Mouse (Mus musculus) left cerebral cortex, adult 18-20 months (tissue): ENCODE data around the gene Gcdh. TPM values are rescaled to one million over a fixed set of nuclear protein-coding genes. Genes with fewer than 3 reads are reported as not detected.

Experiments
- DNase-seq, 2 experiments: peaks; one replicate each; pipeline ENCODE4 v3.0.0; 2021 to 2022; ENCODE audit warnings: low spot score in 2 of 2, mixed read lengths in 1 of 2
- long read RNA-seq, 2 experiments: library from polyadenylated mRNA; stranded (forward); transcript quantifications; one replicate each; pipeline ENCODE4 v2.0.0; 2021
- total RNA-seq, 2 experiments: library from RNA; stranded (reverse); gene quantifications; 2 replicates each; pipeline ENCODE4 v1.2.3; 2021

The Gcdh gene
- 10 to 100 TPM; 34.8 to 39.1 TPM for total RNA-seq
- long read RNA-seq, experiment 1, transcript Gcdh-202 (12 exons, 2,114 nt), result minor isoform, 14 of 54 reads
- long read RNA-seq, experiment 1, transcript Gcdh-201 (11 exons, 2,167 nt), result major isoform, 17 of 54 reads
- long read RNA-seq, experiment 1, partial matches to known transcripts, result 7 of 54 reads
- long read RNA-seq, experiment 1, other reads (novel, unspliced or antisense), result 16 of 54 reads
- long read RNA-seq, experiment 2, transcript Gcdh-201 (11 exons, 2,167 nt), result minor isoform, 10 of 33 reads
- long read RNA-seq, experiment 2, transcript Gcdh-202 (12 exons, 2,114 nt), result major isoform, 13 of 33 reads
- long read RNA-seq, experiment 2, partial matches to known transcripts, result 3 of 33 reads
- long read RNA-seq, experiment 2, other reads (novel, unspliced or antisense), result 7 of 33 reads

GRCm38 (mm10) chr8:84893709-84894134 is at the start of gene Gcdh:
Gene Gcdh, minus strand, starts transcription at chr8:84893921.
- DNase-seq, result peak; percentile 89 to 92

GRCm38 (mm10) chr8:84937620-84938485 is 44.1 kb upstream of the Gcdh start:
- DNase-seq, result no peak

DNA sequence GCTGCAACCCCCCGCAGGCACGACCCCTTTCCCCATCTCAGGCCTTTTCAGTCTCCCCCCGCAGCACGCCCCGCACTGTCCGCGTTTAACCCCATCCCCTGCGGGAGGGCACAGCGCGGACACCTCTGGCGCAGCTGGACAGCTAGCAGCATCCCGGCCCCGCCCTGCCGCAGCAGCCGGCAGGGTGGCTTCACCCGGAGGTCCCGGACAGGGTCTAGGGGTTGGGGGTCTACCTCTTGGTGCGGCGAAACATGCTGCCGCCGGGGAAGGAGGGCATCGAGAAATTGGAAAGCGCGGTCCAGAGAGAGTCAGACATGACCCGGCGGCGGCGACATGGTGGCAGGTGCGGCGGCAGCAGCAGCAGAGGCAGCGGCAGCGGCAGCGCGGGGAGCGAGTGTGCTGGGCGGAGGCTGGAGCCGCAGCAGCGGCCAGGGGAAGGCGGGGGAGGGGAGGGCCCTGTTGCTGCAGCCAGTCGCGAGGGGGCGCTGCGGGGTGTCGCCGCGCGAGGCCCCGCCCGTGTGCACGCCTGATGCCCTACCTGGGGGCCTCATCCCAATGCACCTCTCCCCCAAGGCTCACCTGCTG is 43.3 kb upstream of the Gcdh start, which contains the start of gene Mast1:
Mast1 (minus strand) TSS at position 398 of the 585 bp plus-strand sequence.
- peak; percentile 81 to 83 for DNase-seq

GRCm38 (mm10) chr8:84936041-84936961 is 42.6 kb upstream of the Gcdh start:
- DNase-seq, result no peak

GRCm38 (mm10) chr8:84935489-84935888 is 41.8 kb upstream of the Gcdh start:
- DNase-seq, result no peak

DNA sequence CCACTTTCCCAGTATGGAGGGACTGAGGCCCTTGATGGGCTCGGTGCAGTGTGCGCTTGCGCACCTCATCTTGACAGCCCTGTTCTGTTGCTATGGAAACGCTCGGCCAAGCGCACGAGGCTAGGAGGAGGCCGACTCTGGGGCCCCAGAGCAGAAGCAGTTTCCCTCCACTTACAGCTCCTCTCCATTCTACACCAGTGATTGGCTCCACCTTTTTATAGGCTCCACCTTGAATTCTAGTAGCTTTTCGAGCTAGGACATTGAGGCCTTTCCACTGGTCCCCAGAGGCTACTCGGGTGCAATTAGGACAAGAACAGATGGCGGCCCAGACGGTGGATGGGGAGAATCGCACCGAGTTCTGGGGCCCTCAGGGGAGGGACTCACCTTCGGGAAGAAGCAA is 41.1 kb upstream of the Gcdh start:
- peak; percentile 48 to 50 for DNase-seq

GRCm38 (mm10) chr8:84933767-84934559 is 40.2 kb upstream of the Gcdh start:
- DNase-seq, result peak in 1 of 2 experiments; percentile 40

DNA sequence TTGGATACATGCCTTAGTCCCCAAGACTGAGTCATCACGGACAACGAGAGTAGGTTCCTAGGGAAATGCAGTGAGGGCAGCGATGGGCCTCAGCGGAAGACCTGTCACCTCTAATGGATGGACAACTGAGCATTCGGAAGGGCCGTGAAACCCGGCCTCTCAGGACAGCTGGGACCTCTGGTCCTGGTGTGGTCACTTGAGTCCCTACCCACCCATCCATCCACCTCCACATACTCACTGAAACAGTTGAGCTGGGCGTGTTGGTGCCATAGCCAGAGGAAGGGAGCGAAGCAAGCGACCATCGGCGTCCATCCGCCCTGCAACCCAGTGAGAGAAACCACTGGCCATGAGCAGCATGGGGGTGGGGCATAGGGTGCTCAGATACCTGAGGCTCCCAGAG is 36.9 kb upstream of the Gcdh start:
- no peak for DNase-seq

GRCm38 (mm10) chr8:84928456-84929306 is 35.0 kb upstream of the Gcdh start:
- DNase-seq, result peak; percentile 75 to 79

GRCm38 (mm10) chr8:84927513-84927912 is 33.8 kb upstream of the Gcdh start:
- no peak for DNase-seq

DNA sequence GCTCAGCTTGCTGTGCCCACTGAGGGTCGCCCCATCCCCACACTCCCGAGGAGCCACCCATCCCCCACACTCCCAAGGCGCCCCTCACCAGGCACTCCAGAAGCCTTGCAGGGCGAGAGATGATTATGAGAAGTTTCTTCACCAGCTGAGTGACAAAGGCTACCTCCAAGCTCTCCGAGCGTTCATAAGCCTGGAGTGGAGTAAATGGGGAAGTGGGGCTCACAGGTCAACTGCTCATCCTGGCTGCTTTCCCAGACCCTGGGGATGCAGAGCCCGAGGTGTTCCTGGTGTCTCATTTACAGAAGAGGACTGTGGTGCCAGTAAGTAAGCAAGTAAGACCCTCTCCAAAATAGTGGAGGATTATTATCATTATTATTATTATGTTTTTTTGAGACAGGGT is 31.8 kb upstream of the Gcdh start:
- DNase-seq, result no peak

DNA sequence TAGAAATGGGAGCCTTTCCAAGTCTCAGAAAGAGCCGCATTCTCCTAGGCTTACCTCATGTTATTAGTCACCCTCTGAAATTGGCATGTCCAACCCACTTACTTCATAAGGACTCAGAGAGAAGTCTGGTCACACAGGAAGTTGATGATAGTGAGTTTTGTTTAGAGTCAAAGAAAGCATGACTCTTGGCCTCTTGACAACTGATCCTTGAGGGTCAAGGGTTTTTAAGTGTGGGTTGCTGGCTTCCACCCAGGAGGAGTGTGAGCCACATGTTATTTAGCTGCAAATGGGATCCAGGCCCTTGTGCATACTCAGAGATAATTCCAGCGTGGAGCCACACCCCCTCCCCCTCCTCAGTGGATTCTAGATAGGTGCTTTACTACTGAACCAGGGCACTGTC is 27.9 kb upstream of the Gcdh start:
- DNase-seq, result no peak

DNA sequence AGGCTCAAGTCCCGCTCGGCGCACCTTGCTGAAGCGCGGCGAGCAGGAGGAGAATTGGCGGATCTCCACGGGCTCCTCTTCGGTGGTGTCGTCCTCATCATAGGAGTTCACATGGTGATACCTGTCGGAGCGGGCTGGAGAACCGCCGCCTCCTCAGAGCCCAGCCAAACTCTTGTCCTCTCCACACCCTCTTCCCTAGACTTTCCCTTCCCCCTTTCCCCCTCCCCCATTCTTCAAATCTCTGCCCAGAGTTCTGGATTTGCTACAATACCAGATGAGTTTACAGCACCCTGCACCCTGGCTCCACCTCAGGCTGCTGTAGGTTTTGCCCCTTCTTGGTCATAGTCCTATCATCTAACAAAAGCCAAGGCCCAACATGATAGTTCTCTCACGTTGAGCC is 24.9 kb upstream of the Gcdh start:
- DNase-seq, result no peak

DNA sequence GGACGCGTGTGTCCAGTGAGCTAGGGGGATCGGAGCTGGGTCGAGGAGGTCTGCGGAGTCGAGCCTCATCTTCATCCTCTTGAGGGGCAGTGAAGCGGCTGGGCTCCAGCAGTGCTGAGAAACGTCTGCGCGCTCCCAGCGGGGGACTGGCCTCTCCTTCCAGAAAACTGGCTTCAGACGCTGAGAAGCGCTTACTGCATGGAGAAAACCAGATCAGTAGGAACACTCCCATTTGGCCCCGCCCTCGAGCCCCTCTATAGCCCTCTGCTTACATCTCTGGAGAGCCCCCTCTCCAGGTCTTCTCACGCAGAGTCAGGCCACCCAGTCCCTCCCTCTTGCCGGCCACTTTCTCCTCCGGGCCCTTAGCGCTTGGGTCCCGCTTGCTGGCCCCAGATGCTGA is 24.1 kb upstream of the Gcdh start:
- no peak for DNase-seq

DNA sequence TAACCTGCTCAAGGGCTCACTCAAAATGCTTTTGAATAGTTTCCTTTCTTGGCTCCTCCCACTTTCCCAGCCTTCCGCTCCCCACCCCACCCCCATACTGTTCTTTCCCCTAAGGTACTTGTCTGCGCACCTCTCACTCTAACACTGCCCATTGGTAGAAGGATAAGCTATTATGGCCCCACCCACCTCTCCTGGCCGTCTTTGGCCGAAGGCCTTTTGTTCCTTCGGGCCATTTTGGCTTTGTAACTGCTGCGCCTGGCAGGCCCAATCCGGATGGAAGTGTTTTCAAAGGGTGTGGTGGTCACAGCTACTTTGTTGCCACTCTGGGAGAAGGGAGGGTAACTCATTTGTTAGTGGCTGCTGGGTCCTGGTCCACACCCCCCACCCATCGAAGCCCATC is 21.5 kb upstream of the Gcdh start:
- DNase-seq, result no peak

DNA sequence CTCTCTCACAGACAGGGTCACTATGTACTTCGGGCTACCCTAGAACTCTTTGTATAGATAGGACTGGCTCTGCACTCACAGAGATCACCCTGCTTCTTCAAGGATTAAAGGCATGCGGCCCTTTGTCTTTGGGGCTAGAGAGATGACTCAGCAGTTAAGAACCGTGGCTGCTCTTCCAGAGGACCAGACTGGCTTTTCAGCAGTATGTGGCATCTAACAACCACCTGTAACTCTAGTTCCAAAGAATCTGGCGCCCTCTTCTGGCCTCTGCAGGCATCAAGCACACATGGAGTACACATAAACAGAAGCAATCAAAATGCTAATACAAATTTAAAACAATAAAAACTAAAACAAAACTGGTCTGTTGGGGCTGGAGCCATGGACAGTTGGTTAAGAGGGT is 20.2 kb upstream of the Gcdh start:
- no peak for DNase-seq

GRCm38 (mm10) chr8:84913502-84913900 is 19.8 kb upstream of the Gcdh start:
- DNase-seq, result no peak

GRCm38 (mm10) chr8:84912895-84913501 is 19.3 kb upstream of the Gcdh start:
- peak; percentile 55 to 70 for DNase-seq
